Comparison of ENCODE assay signal across 16 mouse cellular contexts in genomic region chr14:34919221-34919620, GRCm38 (mm10).
"Had no signal": no experiment of that assay in that cellular context is flagged by ENCODE, and none has a peak within 500 bp of the region (broad histone marks: within the 10 kb centered on the region; RNA-seq: fewer than 3 reads in every experiment).

No protein-coding gene starts in this region.

- H3K27ac ChIP-seq: lung, embryonic 15.5 days; macrophage; midbrain, embryonic 13.5 days; midbrain, embryonic 15.5 days; neural tube, embryonic 12.5 days; stomach, embryonic 15.5 days; stomach, postnatal 0 days had no signal

- ATAC-seq: lung, postnatal 0 days; midbrain, embryonic 15.5 days had no signal

- H3K27me3 ChIP-seq: lung, embryonic 15.5 days; megakaryocyte, embryonic 14.5 days; midbrain, embryonic 13.5 days; midbrain, embryonic 15.5 days; neural tube, embryonic 12.5 days; stomach, embryonic 15.5 days had no signal

- DNase-seq: lung, postnatal 14 days; lung, postnatal 36 days; right cerebral cortex, postnatal 14 days; thymus, adult 2 months; thymus, postnatal 25 days; thymus, postnatal 4 days had no signal

- H3K4me1 ChIP-seq: lung, embryonic 15.5 days; megakaryocyte, embryonic 14.5 days; stomach, embryonic 15.5 days had no signal

- H3K9me3 ChIP-seq: lung, embryonic 15.5 days; midbrain, embryonic 13.5 days; midbrain, embryonic 15.5 days; neural tube, embryonic 12.5 days; stomach, embryonic 15.5 days had no signal

- H3K9ac ChIP-seq: lung, embryonic 15.5 days; midbrain, embryonic 13.5 days; midbrain, embryonic 15.5 days; neural tube, embryonic 12.5 days; stomach, embryonic 15.5 days had no signal

- H3K4me2 ChIP-seq: lung, embryonic 15.5 days; midbrain, embryonic 11.5 days; midbrain, embryonic 13.5 days; midbrain, embryonic 15.5 days; neural tube, embryonic 12.5 days; stomach, embryonic 15.5 days had no signal

- H3K4me3 ChIP-seq: lung, embryonic 15.5 days; megakaryocyte, embryonic 14.5 days; midbrain, embryonic 13.5 days; midbrain, embryonic 15.5 days; neural tube, embryonic 12.5 days; stomach, embryonic 15.5 days had no signal

- H3K36me3 ChIP-seq: lung, embryonic 15.5 days; midbrain, embryonic 13.5 days; midbrain, embryonic 15.5 days; neural tube, embryonic 12.5 days; stomach, embryonic 15.5 days had no signal
